In genomic region chr11:18754732-18755525, GRCm38 (mm10) we compare ENCODE assay signal across 8 mouse cellular contexts.
DNase-seq lines count a peak whose midpoint lies in the region; ATAC-seq lines count a peak whose summit lies in the region.
"Had no signal": no experiment of that assay in that cellular context is flagged by ENCODE, and none has a peak within 500 bp of the region (broad histone marks: within the 10 kb centered on the region; RNA-seq: fewer than 3 reads in every experiment).

No protein-coding gene starts in this region.

- DNase-seq in kidney, adult 9 months: no peak
- no peak for DNase-seq in adipocyte (ENCODE audit: low spot score)
- DNase-seq in ovary, postnatal 36 days (ENCODE audit: low spot score): no peak

- peaks cover 33% of the 10 kb centered on the region for H3K4me1 ChIP-seq in kidney, embryonic 15.5 days
- peaks cover 5% of the 10 kb centered on the region; the same call in 1 of the 2 replicates for H3K4me1 ChIP-seq in hindbrain, embryonic 16.5 days (ENCODE audit: control insufficient read depth, insufficient read depth, low read depth, low read length)
- H3K4me1 ChIP-seq in neural tube, embryonic 13.5 days (replicated peaks): peaks cover 62% of the 10 kb centered on the region

- ATAC-seq in kidney, embryonic 15.5 days (replicated peaks; ENCODE audit: low FRiP score): no peak
- peak; percentile 45 for ATAC-seq in common myeloid progenitor, adult 5-6 weeks (replicated peaks; ENCODE audit: low read depth, poor library complexity, severe bottlenecking)
- no peak for ATAC-seq in hindbrain, embryonic 16.5 days
- ATAC-seq in neural tube, embryonic 13.5 days (ENCODE audit: low read depth): no peak

- H3K27ac ChIP-seq in kidney, embryonic 15.5 days: peak overlapping the region; percentile 86
- H3K27ac ChIP-seq in hindbrain, embryonic 16.5 days (ENCODE audit: low read depth, low read length): peak overlapping the region; percentile 75
- H3K27ac ChIP-seq in neural tube, embryonic 13.5 days (replicated peaks): peak overlapping the region; percentile 86

- 41% methylated on average over 9 of the region's 9 CpGs for WGBS in kidney, embryonic 15.5 days
- 30% methylated on average over 9 of the region's 9 CpGs for WGBS in hindbrain, embryonic 16.5 days
- 21% methylated on average over 9 of the region's 9 CpGs for WGBS in neural tube, embryonic 13.5 days

- no peak overlapping the region; the same call in 1 of the 2 replicates for H3K4me3 ChIP-seq in kidney, embryonic 15.5 days (replicated peaks)
- H3K4me3 ChIP-seq in hindbrain, embryonic 16.5 days (ENCODE audit: low read length): no peak overlapping the region
- H3K4me3 ChIP-seq in neural tube, embryonic 13.5 days: peak overlapping the region; percentile 4
- H3K4me3 ChIP-seq: erythroblast, embryonic 14.5 days had no signal

- peak overlapping the region; percentile 46 for H3K4me2 ChIP-seq in kidney, embryonic 15.5 days
- H3K4me2 ChIP-seq in hindbrain, embryonic 16.5 days (ENCODE audit: low read length): peak overlapping the region; percentile 15
- H3K4me2 ChIP-seq in neural tube, embryonic 13.5 days: peak overlapping the region; percentile 58

- no peaks in the 10 kb centered on the region for H3K36me3 ChIP-seq in kidney, embryonic 15.5 days
- H3K36me3 ChIP-seq in hindbrain, embryonic 16.5 days (ENCODE audit: control insufficient read depth, insufficient read depth, low read length): no peaks in the 10 kb centered on the region
- H3K36me3 ChIP-seq in neural tube, embryonic 13.5 days: no peaks in the 10 kb centered on the region

- 0 out of 2 replicates have a peak, but pooled peaks cover 3% of the 10 kb centered on the region for H3K27me3 ChIP-seq in kidney, embryonic 15.5 days
- no peaks in the 10 kb centered on the region for H3K27me3 ChIP-seq in hindbrain, embryonic 16.5 days (replicated peaks; ENCODE audit: control insufficient read depth, insufficient read depth, low read length)
- H3K27me3 ChIP-seq in neural tube, embryonic 13.5 days: no peaks in the 10 kb centered on the region

- H3K9ac ChIP-seq in kidney, embryonic 15.5 days: 0 out of 2 replicates have a peak overlapping the region, but pooled peaks have one; percentile 7
- H3K9ac ChIP-seq in hindbrain, embryonic 16.5 days (ENCODE audit: low read depth, low read length): peak overlapping the region; percentile 14; the same call in 1 of the 2 replicates
- peak overlapping the region; percentile 64 for H3K9ac ChIP-seq in neural tube, embryonic 13.5 days

- H3K9me3 ChIP-seq in kidney, embryonic 15.5 days (replicated peaks): no peaks in the 10 kb centered on the region
- no peaks in the 10 kb centered on the region for H3K9me3 ChIP-seq in hindbrain, embryonic 16.5 days (ENCODE audit: control insufficient read depth, low read length)
- H3K9me3 ChIP-seq in neural tube, embryonic 13.5 days: no peaks in the 10 kb centered on the region

Comparison
In these comparisons a context has a peak if more than half of its experiments do, and no peak if none do; other contexts are left out.
1. H3K9ac ChIP-seq: peak in every context shown above with its lines; median percentile 64 in neural tube, embryonic 13.5 days; 14 in hindbrain, embryonic 16.5 days; 7 in kidney, embryonic 15.5 days.